Mouse (Mus musculus) erythroblast, embryonic 14.5 days (primary cell): ENCODE measurements around the gene March1.

Experiments
- GATA1 ChIP-seq: IDR thresholded peaks from 2 replicates; pipeline ENCODE4 v1.6.1; 2012; ENCODE audit warnings: low read length, inconsistent platforms, mixed read lengths
- TAL1 ChIP-seq: IDR thresholded peaks from 3 replicates; pipeline ENCODE4 v1.6.1; 2012; ENCODE audit warnings: low read length, inconsistent platforms, mixed read lengths

- no peak for TF ChIP-seq TAL1
- TF ChIP-seq GATA1 = no peak
Observed at GRCm38 (mm10) chr8:66159648-66160047, 541.9 kb downstream of the March1 start.
